Mouse (Mus musculus): ENCODE measurements around the gene Tnfrsf8. TPM values are rescaled to one million over a fixed set of nuclear protein-coding genes. Genes with fewer than 3 reads are reported as not detected.

The Tnfrsf8 gene
- polyA plus RNA-seq (2017; shearing (Covaris generic)) = 0.30 TPM

DNA sequence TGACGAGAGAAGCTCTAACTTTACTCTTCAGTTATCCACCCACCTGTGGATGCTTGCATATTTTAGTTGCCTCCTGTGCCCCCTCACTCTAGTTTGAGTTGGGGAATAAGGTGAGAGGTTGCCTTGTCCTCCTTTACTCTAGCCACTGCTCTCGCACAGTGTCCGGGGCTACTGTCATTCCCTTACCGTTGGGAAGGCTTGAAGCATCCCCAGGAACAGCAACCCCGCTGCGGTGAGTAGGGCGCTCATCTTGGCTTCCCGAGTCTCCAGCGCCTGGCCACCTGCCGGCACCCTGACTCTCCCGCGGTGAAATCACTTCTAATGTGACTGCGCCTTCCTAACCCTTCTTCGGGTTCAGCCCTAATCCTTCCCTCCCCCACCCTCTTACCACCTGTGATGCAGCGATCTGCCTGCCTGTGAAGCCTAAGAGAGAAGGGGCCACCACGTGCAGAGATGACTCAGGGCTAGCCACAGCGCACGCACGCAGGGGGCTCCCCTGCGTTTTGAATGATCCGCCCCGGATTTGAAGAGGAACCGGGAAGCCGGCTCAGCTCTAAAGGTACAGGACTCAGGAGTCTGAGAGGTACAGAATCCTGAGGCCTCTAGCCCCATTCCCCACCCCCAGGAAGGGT, at the start of gene Tnfrsf8:
TSS of gene Tnfrsf8 (minus strand) at position 329 of the 632 bp plus-strand sequence.

DNA sequence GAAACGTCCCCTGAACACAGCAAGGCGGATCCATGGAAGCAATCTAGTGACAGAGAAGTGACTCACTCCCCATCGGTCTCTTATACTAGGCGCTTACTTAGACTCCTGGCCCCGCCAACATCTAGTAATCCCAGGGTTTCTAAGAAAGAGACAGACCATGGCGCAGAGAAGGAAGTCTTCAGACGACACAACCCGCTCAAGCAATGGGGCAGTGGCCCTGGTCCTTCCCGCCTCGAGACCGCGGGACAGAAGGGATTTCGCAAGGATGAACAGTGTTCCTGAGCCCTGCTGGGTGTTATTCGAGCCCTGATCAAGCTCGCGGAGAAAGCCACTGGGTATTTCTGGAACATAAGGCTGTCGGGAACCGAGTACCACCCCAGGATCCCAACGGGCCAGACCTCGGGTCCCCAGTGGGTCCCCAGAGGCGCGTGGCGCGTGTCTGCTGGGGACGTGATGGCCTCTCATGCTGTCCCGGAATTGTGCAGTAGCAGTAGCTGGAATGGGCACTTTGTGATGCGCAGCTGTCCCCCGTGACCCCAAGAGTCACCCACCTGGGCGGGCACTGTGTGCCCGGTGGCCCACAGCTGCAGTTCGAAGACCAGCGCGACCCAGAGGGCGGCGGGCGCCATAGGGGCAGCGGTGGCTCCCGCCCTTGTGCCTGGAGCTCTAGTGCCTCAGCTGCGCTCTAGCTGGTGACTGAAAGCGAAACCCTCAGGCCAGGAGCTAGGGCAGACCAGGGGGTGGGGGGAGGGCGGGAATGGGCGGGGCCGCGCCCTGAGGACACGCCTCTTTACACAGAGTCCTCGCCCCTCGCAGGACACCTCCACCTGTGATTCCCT, 68.6 kb downstream of the Tnfrsf8 start, which contains the start of gene Tnfrsf1b:
TSS of gene Tnfrsf1b (minus strand) at position 698 of the 839 bp plus-strand sequence.

Other genes starting within 250 kb of the Tnfrsf8 start
- gene Vps13d, start 120.2 kb downstream of the Tnfrsf8 start, polyA plus RNA-seq (2017; shearing (Covaris generic)) = 5.8 TPM
- gene Tnfrsf1b, start 68.3 kb downstream of the Tnfrsf8 start, polyA plus RNA-seq (2017; shearing (Covaris generic)) = 593 TPM
- gene Zfp990, start 195.6 kb upstream of the Tnfrsf8 start, polyA plus RNA-seq (2017; shearing (Covaris generic)) = 0.84 TPM

All from effector memory CD4-positive, alpha-beta T cell, adult 5 months (primary cell).